Mouse (Mus musculus): Measurements from ENCODE around the gene St6gal1. TPM values are rescaled to one million over a fixed set of nuclear protein-coding genes. Genes with fewer than 3 reads are reported as not detected.
A peak's percentile ranks its signal among the peaks of the same experiment; 100 is the strongest.

Gene St6gal1
- polyA plus RNA-seq, 1 experiment, result 31.5 TPM

DNA sequence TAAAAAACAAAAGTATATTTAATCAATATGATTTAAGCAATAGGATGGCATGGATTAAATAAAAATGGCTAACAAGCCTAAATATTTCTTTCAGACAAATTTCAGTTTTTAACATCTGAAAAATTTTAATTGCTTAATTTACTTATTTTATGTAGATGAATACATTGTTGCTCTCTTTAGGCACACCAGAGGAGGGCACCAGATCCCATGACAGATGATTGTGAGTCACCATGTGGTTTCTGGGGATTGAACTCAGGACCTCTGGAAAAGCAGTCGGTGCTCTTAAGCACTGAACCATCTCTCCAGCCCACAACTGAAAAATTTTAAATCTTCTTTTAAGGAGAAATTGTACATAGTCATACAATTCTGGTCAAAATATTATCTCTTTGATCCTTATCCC is 34.9 kb upstream of the St6gal1 start:
- TF ChIP-seq CTCF (IDR thresholded peaks at IDR 0.05; ENCODE audit: borderline replicate concordance, extremely low read depth, insufficient read depth, insufficient read length) (no peak), POLR2A (IDR thresholded peaks at IDR 0.05; ENCODE audit: borderline replicate concordance, extremely low read depth, insufficient read depth, insufficient read length, poor library complexity, severe bottlenecking) (no peak)
- no peak for DNase-seq (ENCODE audit: low read depth)

- no peak for DNase-seq (ENCODE audit: low read depth)
- TF ChIP-seq POLR2A (IDR thresholded peaks at IDR 0.05; ENCODE audit: borderline replicate concordance, extremely low read depth, insufficient read depth, insufficient read length, poor library complexity, severe bottlenecking), result no peak
- no peak for TF ChIP-seq CTCF (IDR thresholded peaks at IDR 0.05; ENCODE audit: borderline replicate concordance, extremely low read depth, insufficient read depth, insufficient read length)
Measured at GRCm38 (mm10) chr16:23191560-23192242, 32.8 kb upstream of the St6gal1 start.

GRCm38 (mm10) chr16:23195618-23196017 is 28.9 kb upstream of the St6gal1 start:
- TF ChIP-seq CTCF (IDR thresholded peaks at IDR 0.05; ENCODE audit: borderline replicate concordance, extremely low read depth, insufficient read depth, insufficient read length) (no peak), POLR2A (IDR thresholded peaks at IDR 0.05; ENCODE audit: borderline replicate concordance, extremely low read depth, insufficient read depth, insufficient read length, poor library complexity, severe bottlenecking) (no peak)
- DNase-seq (ENCODE audit: low read depth), result no peak

DNA sequence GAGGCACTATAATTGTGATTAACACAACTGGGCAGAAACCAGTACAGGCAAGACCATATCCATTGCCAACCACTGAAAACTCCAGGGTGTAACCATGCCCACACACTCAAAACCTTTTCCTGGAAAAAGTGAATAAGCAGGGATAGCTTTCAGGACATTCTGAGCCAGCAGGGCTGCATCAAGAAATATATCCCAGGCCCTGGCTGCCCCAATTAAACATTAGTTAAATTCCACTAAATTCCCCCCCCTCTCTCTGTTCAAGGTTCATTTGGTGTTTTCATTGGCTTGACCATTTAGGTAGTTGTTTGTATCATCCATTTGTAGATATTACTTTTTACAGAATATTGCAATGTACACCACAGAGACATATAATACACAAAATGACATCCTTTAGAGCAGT is 28.2 kb upstream of the St6gal1 start:
- TF ChIP-seq CTCF (IDR thresholded peaks at IDR 0.05; ENCODE audit: borderline replicate concordance, extremely low read depth, insufficient read depth, insufficient read length) (no peak), POLR2A (IDR thresholded peaks at IDR 0.05; ENCODE audit: borderline replicate concordance, extremely low read depth, insufficient read depth, insufficient read length, poor library complexity, severe bottlenecking) (no peak)
- no peak for DNase-seq (ENCODE audit: low read depth)

- peak; percentile 1 for DNase-seq (ENCODE audit: low read depth)
- TF ChIP-seq POLR2A (IDR thresholded peaks at IDR 0.05; ENCODE audit: borderline replicate concordance, extremely low read depth, insufficient read depth, insufficient read length, poor library complexity, severe bottlenecking) (no peak), CTCF (IDR thresholded peaks at IDR 0.05; ENCODE audit: borderline replicate concordance, extremely low read depth, insufficient read depth, insufficient read length) (no peak)
Measured at GRCm38 (mm10) chr16:23196791-23197190, 27.7 kb upstream of the St6gal1 start.

GRCm38 (mm10) chr16:23201498-23201897 is 23.0 kb upstream of the St6gal1 start:
- TF ChIP-seq CTCF (IDR thresholded peaks at IDR 0.05; ENCODE audit: borderline replicate concordance, extremely low read depth, insufficient read depth, insufficient read length) (no peak), POLR2A (IDR thresholded peaks at IDR 0.05; ENCODE audit: borderline replicate concordance, extremely low read depth, insufficient read depth, insufficient read length, poor library complexity, severe bottlenecking) (no peak)
- DNase-seq (ENCODE audit: low read depth), result no peak

DNA sequence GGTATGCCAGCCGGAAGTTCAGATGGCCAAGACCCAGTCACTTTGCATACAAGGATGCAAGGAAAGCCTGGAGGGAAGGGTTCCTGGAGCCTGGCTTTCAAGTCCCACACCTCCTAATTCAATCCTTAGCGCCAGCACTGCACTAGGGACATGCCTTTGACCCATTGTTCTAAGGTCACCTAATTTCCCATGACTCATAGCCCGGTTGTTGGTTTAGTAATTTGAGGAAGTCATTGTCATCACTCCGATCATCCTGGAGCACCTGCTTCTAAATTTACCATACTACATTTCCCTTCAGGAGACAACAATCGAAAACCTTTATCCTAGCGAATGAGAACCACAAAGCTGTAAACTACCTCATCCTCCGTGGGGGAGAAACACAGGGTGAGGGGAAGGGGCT is 10.2 kb upstream of the St6gal1 start:
- no peak for DNase-seq (ENCODE audit: low read depth)
- no peak for TF ChIP-seq POLR2A (IDR thresholded peaks at IDR 0.05; ENCODE audit: borderline replicate concordance, extremely low read depth, insufficient read depth, insufficient read length, poor library complexity, severe bottlenecking)
- no peak for TF ChIP-seq CTCF (IDR thresholded peaks at IDR 0.05; ENCODE audit: borderline replicate concordance, extremely low read depth, insufficient read depth, insufficient read length)

- no peak for TF ChIP-seq CTCF (IDR thresholded peaks at IDR 0.05; ENCODE audit: borderline replicate concordance, extremely low read depth, insufficient read depth, insufficient read length)
- no peak for TF ChIP-seq POLR2A (IDR thresholded peaks at IDR 0.05; ENCODE audit: borderline replicate concordance, extremely low read depth, insufficient read depth, insufficient read length, poor library complexity, severe bottlenecking)
- DNase-seq (ENCODE audit: low read depth), result no peak
Measured at GRCm38 (mm10) chr16:23215241-23215900, 9.2 kb upstream of the St6gal1 start.

- no peak for DNase-seq (ENCODE audit: low read depth)
- TF ChIP-seq POLR2A (IDR thresholded peaks at IDR 0.05; ENCODE audit: borderline replicate concordance, extremely low read depth, insufficient read depth, insufficient read length, poor library complexity, severe bottlenecking), result no peak
- TF ChIP-seq CTCF (IDR thresholded peaks at IDR 0.05; ENCODE audit: borderline replicate concordance, extremely low read depth, insufficient read depth, insufficient read length), result no peak
Measured at GRCm38 (mm10) chr16:23216366-23216765, 8.2 kb upstream of the St6gal1 start.

- DNase-seq (ENCODE audit: low read depth), result no peak
- TF ChIP-seq POLR2A (IDR thresholded peaks at IDR 0.05; ENCODE audit: borderline replicate concordance, extremely low read depth, insufficient read depth, insufficient read length, poor library complexity, severe bottlenecking), result no peak
- no peak for TF ChIP-seq CTCF (IDR thresholded peaks at IDR 0.05; ENCODE audit: borderline replicate concordance, extremely low read depth, insufficient read depth, insufficient read length)
Measured at GRCm38 (mm10) chr16:23218313-23218712, 6.2 kb upstream of the St6gal1 start.

DNA sequence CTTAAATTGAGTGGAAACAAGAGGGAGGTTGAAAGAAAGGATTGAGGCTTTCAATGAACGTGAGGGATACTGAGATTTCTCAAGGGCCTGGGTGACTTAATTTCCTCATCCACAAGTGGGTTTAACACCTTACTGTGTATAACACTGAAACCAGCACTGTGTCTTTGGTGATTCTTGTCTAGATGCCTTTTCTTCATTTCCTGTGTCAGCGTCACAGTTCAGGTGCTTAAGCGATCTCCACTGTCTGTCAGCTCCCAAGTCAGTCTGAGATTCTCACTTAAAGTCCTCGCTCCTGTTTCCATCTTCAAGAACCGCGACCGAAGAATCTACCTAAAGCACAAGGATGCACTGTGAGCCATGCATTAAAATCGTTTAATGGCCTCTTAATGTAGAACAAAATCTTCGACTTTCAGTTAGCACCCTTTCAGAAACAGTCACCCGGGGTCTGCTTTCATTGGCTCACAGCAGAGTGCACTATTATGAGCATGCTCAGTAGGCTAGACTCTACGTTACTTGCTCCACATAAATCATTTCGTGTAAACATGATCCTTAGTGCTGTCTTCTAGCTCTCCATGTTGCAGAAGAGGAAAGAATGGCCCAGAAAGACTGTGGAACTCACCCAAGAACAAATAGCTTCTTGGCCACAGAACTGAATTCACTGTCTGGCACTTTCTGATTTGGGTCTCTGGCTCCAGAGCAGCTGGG is 1.2 kb upstream of the St6gal1 start:
- no peak for TF ChIP-seq CTCF (IDR thresholded peaks at IDR 0.05; ENCODE audit: borderline replicate concordance, extremely low read depth, insufficient read depth, insufficient read length)
- no peak for TF ChIP-seq POLR2A (IDR thresholded peaks at IDR 0.05; ENCODE audit: borderline replicate concordance, extremely low read depth, insufficient read depth, insufficient read length, poor library complexity, severe bottlenecking)
- DNase-seq (ENCODE audit: low read depth), result peak; percentile 61

All from brain, embryonic 14.5 days (tissue).